Mouse (Mus musculus) ZHBTc4 (cell line): Measurements from ENCODE around the gene 4930512M02Rik.

Experiments
- DNase-seq: peaks from one replicate; pipeline ENCODE4 v3.0.0-alpha.2; 2011; ENCODE audit warnings: low read depth, low spot score

The 4930512M02Rik gene

GRCm38 (mm10) chr11:11565146-11565820 is 62.4 kb downstream of the 4930512M02Rik start:
- no peak for DNase-seq

- no peak for DNase-seq
These were observed 63.2 kb downstream of the 4930512M02Rik start for GRCm38 (mm10) chr11:11564266-11565044.

- no peak for DNase-seq
These were observed 66.5 kb downstream of the 4930512M02Rik start for GRCm38 (mm10) chr11:11561118-11561517.

GRCm38 (mm10) chr11:11559099-11559686 is 68.4 kb downstream of the 4930512M02Rik start:
- DNase-seq: no peak

- DNase-seq: no peak
These were observed 69.0 kb downstream of the 4930512M02Rik start for GRCm38 (mm10) chr11:11558662-11559061.

- peak; percentile 67 for DNase-seq
These were observed 70.3 kb downstream of the 4930512M02Rik start for GRCm38 (mm10) chr11:11557173-11557967.

GRCm38 (mm10) chr11:11556186-11556585 is 71.4 kb downstream of the 4930512M02Rik start:
- no peak for DNase-seq

GRCm38 (mm10) chr11:11555563-11555962 is 72.1 kb downstream of the 4930512M02Rik start:
- DNase-seq: no peak

GRCm38 (mm10) chr11:11547597-11548240 is 79.9 kb downstream of the 4930512M02Rik start:
- DNase-seq: no peak

GRCm38 (mm10) chr11:11546903-11547511 is 80.6 kb downstream of the 4930512M02Rik start:
- DNase-seq: no peak

- DNase-seq: no peak
These were observed 81.7 kb downstream of the 4930512M02Rik start for GRCm38 (mm10) chr11:11545948-11546347.
